Mouse (Mus musculus) cerebellum, postnatal 4 days (tissue): Measurements from ENCODE around the gene Mpig6b.
A peak's percentile ranks its signal among the peaks of the same experiment; 100 is the strongest.

ENCODE experiments used
- DNase-seq, 2 experiments: peaks; one replicate each; pipeline ENCODE4 v3.0.0; 2022; ENCODE audit warnings: low spot score in 2 of 2, mixed read lengths in 1 of 2

Gene Mpig6b

DNA sequence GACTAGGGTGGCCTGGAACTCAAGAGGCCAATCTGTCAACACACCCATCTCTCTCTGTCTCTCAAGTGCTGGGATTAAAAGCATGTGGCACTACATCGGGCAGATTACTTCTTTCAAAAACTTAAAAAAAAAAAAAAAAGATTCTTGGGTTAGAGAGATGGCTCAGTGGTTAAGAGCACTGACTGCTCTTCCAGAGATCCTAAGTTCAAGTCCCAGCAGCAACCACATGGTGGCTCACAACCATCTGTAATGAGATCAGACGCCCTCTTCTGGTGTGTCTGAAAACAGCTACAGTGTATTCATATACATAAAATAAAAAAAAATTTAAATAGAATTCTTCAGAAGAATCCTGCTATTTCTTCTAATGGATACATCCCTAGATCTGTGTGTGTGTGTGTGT, 22.2 kb upstream of the Mpig6b start:
- DNase-seq = no peak

DNA sequence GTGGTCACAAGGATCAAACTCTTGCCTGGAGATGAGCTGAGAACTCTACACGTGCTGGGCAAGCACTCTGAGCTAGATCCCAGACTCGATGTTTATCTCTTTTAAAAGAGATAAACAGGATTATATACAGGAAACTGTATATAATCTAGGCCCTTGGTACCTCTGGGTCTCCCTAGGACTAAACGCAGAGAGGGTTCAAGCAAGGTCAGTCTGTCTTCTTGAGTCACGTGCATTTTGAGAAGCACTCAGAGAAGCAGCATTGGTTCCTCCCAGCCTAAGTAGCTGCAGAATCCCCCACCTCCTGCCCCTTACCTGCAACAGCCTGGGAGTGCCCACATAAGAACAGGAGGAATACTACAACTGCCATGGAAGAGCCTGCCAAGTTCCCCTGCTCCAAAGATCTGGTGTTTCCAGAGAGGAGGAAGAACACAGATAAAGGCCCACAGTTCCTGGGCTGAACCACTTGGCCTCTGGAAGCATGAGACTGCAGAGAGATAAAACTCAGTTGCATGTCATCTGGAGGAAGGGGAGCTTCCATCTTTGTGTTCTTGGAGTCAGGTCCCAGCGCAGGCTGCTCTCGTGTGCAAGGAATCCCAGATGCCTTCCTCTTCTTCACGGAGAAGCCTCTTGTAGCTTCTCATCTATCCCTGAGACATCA, 19.4 kb upstream of the Mpig6b start, which contains the start of gene Ly6g6f:
Gene Ly6g6f (minus strand): TSS at position 403 of the 658 bp plus-strand sequence.
- no peak for DNase-seq

DNA sequence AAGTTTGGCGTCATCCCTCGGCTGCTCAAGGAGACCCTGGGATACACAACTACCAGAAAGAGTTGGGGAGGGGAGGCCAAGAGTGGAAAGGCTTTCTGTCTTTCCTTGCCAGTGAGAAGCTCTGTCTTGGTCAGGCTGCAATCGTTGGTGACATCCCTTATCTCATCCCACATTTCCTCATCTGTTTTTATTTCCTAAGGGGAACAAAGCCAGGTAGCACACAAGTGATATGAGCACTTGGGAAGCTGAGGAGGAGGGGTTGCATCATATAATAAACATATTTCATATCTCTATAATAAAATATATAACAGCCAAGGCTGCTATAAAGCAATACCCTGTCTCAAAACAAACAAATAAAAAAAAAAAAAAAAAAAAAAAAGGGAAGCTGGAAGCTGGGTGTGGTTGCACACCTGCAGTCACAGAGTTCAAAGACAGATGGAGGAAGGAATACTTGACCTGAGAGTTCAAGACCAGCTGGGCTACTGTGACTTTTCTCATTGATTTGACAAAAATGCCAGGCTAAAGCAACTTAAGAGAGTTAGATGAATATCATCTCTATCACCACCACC, 18.0 kb upstream of the Mpig6b start:
- no peak for DNase-seq

DNA sequence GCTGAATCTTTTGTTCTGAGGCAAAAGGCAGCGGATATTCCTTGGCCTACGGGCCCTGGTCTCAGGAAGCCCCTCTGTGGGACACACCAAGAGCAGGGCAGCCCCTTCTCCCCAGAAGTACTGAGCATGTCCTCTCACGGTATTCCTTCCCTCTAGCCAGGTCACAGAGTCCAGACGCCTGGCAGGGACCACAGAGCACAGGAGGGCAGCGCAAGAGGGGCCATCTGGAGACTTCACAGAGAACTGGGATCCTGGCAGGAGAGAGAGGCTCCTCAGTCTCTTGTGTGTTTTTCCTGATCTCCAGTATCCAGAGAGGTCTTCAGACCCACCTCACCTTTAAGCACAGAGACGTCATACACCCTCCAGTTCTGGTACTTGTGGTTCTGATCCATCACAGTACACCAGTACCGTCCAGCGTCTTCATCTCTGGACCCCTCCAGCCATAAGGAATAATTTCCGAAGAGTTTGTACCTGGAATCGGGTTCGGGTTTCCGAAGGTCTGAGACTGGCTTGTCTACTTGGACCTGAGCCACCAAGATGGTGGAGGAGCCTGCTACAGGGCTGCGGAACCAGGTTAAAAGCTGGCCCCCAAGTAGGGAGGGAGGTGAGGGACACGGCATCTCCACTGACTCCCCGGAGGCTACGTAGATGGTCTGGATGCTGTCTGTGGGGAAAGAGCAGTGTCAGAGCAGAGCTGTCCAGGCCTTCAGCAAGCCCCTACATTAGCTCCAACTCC, 17.0 kb upstream of the Mpig6b start:
- no peak for DNase-seq

DNA sequence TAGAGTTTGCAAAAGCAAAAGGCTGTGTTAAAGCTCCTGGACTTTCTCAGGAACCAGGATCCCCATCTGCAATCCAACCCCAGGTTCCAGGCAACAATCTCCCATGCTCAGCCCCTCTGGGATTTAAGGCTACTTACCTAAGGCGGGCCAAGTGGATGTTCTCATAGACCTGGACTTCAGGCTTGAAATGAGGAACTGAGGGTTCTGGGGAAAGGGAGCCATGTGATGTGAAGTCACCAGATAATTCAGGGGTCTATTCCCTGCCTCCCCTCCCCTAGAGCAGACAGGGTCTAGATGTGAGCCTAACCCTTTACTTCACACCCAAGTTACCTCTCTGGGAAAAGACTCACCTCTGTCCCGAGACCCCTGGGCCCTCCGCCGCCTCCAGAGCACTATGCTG, 14.7 kb upstream of the Mpig6b start:
- no peak for DNase-seq

DNA sequence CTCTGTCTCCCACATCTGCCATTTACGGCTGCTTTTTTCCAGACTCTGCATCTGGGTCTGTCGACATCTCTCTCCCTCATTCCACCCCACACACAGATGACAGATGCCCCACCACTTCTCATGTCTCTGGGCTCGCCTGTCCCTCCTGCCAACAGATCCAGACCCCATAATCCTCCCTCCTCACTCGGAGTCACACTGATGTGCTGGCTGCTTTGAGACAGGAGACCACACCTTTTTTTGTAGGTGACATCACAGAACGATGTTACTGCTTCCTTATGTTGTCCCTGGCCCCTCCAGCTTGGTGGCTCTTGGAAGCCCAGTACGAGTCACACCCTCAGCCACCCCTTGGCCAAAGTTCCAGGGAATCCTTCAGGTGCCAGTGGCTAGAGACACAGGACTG, 14.3 kb upstream of the Mpig6b start:
- no peak for DNase-seq

DNA sequence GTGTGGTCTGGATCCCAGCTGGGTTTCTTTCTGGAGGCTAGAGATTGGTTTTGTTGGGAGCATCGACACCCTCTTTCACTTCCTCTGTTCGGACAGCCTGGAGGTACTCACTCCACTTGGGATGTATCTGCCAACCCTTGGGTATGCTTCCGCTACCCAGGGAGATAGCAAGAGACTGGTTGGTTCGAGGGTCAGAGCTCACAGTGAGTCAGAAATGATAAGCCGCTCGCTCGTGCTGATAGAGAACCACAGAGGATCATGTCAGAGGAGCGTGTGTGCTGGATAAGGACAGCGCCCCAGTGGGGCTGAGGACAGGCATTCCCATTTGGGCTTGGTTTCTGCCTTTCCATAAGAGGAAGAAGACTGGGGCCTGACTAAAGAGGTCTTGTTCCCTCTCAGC, 13.8 kb upstream of the Mpig6b start:
- DNase-seq = no peak

DNA sequence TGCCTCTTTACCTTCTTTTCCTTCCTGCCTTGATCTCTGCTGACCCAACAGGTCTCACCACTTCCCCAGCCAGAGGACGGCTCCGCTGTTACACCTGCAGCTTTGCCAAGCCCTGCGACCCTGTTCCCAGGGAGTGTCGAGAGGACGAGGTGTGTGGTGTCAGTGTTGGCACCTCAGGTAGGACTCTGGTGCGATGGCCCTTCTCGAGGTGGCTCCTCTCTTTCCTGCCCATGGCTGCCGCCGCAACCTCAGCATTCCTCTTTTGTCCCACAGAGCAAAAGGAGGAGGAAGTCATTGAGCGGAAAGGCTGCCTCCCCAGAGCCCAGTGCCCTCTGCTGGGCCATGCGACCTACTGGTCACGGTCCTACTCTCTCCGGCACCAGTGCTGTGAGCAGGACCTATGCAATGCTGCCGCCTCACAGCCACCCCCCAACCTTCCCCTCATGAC, 11.8 kb upstream of the Mpig6b start, which contains the start of gene Ly6g6d:
Gene Ly6g6d (minus strand): TSS at position 280 of the 448 bp plus-strand sequence.
- no peak for DNase-seq

DNA sequence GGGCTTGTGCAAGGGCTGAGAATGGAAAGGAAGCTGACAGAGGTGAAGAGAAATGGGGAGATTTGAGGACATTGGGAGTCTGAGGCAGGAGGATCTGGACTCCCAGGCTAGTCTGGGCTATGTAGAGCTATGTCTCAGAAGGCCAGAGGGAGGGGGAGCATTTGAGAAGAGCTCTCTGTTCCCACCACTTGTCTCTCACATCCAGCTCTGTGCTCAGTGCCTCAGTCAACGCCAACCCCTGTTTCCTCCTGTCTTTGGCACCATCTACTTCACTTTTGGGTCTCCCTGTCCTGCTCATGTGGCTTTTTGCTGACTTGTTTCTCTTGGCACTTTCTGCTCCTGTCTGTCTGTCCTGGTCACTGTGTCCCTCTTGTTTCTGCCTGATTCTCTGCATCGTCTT, 11.3 kb upstream of the Mpig6b start:
- DNase-seq = no peak

DNA sequence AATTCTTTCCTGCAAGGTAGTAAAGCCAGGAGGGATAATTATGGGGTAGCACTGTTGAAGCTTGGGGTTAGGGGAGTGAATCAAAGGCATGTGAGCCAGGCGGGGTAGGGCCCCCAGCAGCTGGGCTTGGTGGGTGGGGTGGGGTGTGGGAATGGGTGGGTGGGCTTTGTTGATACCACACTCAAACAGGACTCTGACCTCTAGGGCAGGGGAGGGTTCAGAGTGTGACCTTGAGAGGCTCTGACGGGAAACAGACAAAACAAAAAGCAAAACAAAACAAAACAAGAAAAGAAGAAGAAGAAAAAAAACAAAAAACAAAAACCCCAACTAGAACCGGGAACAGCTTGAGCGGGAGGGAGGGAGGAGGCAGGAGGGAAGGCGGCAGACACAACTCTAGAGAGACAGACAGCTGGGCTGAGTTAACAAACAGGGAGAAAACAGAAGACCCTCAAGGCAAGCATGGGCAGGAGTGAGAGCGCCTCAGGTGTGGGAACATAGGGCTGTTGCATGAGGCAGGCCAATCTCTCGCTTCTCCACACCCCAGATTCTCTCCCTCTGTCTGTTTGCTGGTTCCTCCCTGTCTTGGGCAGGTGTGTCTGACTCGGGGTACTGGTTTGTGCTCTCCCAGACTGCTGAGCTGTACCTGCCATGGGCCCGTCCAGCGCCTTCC, 10.7 kb upstream of the Mpig6b start, which contains the start of gene Ly6g6e:
Gene Ly6g6e (plus strand): TSS at position 396 of the 670 bp plus-strand sequence.
- no peak for DNase-seq

DNA sequence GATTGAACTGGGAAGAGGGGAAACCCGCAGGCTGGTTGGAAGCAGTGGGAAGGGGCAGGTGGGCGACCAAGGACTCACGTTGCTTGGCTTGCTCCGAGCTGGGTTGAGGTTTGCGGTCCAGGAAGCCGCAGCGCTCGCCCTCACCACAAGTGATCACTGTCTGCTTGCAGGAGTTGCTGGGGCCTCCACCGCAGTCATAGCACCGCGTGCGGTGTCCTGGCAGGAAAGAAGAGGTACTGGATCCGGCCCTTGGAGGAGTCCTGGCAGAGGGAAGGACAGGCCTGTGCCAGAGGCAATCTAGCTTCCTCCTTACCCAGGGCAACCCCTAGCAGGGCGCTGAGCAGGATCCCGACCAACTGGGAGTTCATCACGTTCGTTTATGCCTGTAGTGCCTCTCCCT, 8.1 kb upstream of the Mpig6b start:
- DNase-seq = no peak

DNA sequence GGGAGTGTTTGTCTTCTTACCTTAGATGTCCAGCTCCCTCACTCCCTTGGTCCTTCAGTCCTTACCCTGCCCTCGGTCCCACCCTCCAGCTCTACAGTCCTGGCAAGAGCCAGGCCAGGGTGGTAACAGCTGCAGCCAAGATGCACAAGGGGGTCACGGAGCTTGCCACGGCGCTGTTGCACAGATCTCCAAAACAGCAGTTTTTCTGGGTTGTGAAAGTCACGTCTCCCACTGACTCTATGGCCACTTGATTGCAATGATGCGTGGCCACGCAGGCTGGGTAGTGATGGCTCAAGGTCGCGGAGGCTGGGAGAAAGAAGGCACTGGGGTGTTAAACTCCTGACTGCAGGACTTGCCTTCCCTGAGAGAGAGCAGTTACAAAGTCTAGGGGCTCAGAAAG, 5.5 kb upstream of the Mpig6b start:
- DNase-seq = no peak

DNA sequence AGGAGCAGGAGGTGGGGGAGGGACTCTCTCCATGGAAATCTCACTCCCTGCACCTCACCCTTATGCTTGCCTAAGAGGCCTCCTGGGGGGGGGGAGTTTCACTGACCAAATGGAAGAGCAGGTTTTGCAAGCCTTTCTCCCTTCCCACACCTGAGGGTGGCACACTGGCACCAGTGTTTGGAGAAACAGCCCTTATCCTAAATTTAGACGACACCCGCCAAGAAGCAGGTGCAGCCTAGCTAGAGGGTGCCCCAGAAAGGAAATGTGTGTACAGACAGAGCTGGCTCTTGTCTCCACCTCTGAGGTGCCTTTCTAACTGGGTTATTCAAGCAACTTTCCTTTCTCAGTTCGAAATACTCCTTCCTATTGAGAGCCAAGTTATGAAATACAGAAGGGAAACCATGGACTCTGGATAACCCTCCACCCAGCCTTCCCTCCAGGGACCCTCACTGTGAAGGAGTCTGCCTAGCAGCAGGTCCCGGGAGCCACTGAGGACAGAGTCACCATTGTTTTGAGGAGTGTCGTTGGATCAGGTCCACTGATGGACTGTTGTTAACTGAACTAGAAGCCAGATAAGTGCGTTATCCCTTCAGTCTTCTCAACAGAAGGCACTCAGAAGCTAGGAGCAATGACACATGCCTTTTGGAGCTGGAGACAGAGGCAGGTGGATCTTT, 4.7 kb upstream of the Mpig6b start:
- no peak for DNase-seq

DNA sequence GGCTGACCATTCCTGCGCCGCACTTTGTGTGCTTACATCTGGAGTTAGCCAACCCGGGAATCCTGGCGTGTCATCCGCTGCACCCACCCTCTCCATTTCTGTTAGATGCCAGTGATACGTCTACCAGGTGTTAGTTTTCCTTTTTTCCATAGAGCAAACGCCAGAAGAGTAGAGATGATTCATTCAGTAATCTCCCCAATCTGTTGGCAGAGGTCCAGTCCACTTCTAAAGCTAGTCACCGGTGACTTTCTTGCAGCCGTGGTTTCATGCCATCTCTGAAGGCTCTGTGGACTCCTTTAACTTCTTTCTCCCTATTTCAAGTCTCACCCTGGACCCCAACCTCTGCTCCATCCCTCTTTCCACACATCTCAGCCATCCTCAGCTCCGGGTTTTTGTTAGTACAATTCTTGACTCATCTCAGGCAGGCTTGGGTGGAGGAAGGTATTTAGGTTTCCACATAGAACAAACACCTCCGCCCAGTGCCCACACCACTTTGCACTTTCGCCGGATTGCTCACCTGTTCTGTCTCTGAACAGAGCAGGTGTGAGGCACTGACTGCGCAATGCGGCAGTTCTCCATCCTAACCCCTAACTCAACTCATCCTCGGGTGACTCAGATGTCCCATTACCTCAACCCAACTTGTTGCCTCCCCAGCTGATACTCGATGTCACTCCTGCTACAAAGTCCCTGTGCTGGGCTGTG, 2.4 kb upstream of the Mpig6b start:
- no peak for DNase-seq

DNA sequence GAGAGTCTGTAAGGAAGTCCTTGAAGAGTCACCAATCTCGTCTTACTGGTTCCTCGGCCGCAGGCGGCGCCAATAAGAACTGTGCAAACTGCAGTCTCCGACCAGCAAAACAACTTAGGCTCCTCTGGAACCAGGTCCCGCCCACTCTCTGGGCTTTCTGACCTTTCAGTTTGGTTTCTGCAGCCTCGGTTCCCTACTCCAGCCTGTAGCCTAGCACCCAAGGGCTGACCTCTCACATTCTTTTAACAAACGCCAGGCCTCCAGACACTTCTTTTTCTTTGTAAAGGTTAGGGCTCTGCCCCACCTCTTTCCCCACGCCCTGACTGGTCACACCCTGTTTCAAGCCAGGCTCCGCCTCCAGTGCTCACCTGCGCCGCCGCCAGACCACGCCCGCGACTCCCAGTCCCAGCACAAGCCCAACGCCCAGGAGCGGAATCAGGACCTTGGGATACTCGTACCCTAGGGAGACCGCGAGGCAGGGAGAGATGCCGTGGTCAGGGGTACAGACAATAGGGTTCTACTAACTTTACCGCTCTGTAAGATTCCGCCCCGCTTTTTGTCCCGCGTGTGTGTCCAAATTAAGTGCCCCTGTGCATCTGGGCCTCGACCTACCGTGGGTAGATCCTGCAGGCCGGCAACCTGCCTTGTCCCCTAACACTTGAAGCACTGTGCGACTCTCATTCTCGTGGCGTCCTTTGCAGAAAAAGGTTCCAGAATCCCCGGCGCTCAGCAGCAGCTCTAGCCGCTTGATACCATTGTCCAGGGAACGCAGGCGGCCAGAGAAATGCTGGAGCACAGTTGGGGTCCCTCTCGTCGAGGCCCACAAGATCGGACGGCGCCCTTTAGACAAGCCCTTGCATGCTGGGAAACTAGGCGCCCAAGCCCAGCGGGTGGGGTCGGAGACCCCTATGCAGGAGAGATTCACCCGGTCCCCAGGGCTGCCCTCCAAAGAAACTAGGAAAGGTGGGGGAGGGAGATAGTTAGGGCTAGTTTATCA, 735 bp downstream of the Mpig6b start, which contains the start of gene Ly6g6c:
Gene Ly6g6c (plus strand): TSS at position 438 of the 997 bp plus-strand sequence.
- no peak for DNase-seq

DNA sequence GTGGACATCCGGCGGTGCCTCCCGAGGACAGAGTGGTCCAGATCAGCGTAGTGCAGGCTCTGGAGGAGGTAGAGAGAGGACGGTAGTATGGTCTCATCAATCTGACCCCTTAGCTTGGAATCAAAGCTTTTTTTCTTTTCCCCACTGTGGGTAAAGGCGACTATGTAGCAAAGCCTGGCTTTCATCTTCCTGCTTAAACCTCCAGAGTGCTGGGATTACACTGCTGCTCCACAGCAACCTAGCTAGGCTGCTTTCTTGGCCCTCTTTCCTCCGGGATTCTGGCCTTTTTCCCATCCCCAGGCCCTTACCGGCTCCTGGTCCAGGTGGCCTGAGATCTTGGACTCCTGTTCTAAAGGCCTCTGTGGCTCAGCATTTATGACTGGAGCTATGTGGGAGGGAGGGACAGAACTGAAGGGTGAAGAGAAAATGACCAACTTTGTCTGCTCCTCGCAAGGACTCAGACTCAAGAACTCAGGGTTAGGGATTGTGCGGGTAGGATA, 1.6 kb downstream of the Mpig6b start:
- no peak for DNase-seq

DNA sequence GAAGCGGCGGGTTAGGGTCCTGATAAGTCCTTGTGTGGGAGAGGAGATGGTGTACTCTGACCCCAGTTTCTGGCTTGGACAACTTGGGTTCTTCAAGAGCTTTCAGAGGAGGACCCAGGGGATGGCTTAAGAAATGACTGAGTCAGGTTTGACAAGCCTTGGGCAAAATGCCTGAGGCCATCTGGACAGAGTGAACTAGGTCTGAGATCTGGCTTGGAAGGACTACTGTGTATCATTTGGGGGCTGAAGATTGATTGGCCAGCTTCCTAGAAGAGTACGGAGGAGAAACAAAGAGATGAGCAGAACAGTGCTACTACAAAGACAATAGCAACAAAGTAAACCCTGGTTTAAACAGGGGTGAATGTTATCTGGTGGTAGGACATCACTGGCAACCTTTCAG, 2.5 kb downstream of the Mpig6b start:
- DNase-seq = peak in 1 of 2 experiments; percentile 32

DNA sequence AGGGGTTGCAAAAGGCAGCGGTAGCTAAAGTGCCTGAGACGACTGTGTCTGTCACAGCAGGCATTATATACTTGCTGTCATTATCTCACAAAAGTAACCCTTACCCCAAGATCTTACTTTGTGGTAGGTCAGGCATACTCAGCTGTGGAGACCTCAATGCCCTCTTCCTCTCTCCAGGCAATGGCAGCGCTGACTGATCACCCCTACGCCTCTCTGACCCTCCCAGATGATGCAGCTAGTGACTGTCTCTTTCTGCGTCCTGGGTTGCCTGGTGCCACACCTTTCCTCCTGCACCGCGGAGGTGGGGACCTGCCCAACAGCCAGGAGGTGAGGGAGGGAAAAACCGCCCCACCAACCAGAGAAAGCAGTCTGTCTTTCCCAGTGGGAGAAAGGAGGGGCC, 4.7 kb downstream of the Mpig6b start:
- no peak for DNase-seq

DNA sequence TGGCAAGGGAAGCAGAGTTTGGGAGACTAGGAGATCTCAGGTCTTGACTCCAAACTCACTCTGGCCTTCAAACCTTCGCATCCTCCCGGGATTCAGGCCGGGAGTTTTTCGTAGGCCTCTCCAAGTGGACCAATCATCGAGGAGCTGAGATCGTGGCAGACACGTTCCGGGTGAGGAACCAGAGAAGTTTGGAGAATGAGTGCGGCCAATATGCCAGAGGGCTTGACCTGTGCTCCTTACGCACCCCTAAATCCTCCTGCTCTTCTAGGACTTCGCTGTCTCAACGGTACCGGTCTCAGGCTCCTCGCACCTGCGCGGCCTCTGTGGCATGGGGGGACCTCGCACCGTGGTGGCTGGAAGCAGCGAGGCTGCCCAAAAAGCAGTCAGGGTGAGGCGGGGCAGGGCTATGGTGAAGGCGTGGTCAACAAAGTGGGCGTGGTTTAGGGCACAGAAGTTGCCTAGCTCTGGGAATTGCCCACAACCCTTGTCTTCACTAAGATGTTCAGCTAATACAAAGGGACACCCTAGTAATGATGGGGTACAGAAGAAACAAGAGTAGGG, 5.2 kb downstream of the Mpig6b start:
- no peak for DNase-seq
